Mouse (Mus musculus): Measurements from ENCODE around the gene Inf2.

- TF ChIP-seq CTCF (IDR thresholded peaks at IDR 0.05; ENCODE audit: low read depth, low read length) (no peak), POLR2A (IDR thresholded peaks at IDR 0.05; ENCODE audit: insufficient read depth, low read length) (no peak)
Observed at GRCm38 (mm10) chr12:112578296-112579090, 10.1 kb upstream of the Inf2 start.
